9 mouse cellular contexts compared by ENCODE assay signal in the genomic region with DNA sequence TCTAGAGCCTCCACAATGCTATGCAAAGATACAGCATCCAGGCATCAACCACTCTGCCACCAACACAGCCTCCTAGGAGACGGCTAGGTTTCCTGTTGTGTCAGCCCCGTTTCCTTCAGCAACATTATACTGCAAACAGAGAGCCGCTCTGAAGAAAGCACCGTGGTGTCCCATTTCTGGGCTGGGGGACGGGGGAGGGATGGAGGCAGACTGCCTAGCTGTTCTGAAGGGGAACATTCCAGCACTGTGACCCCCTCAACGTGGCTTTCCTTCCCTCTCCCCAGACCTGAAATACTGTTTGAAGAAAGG.
DNase-seq lines count a peak whose midpoint lies in the region; ATAC-seq and TF ChIP-seq lines count a peak whose summit lies in the region.
"Had no signal": no experiment of that assay in that cellular context is flagged by ENCODE, and none has a peak within 500 bp of the region (broad histone marks: within the 10 kb centered on the region; RNA-seq: fewer than 3 reads in every experiment).

No protein-coding gene starts in this region.

- H3K4me2 ChIP-seq in heart, embryonic 16.5 days (ENCODE audit: low read depth, low read length), result peak overlapping the region; percentile 30; the same call in 1 of the 2 replicates
- H3K4me2 ChIP-seq in kidney, embryonic 15.5 days, result peak overlapping the region; percentile 6; the same call in 1 of the 2 replicates
- H3K4me2 ChIP-seq in neural tube, embryonic 12.5 days (replicated peaks), result peak overlapping the region; percentile 26

- no peak for TF ChIP-seq POLR2A in embryonic fibroblast, embryonic 13.5 days (IDR thresholded peaks at IDR 0.05; ENCODE audit: low read depth, low read length)

- DNase-seq in heart, adult 9 months (ENCODE audit: low spot score in 2 of 2), result no peak
- no peak for DNase-seq in cerebellum, postnatal 36 days
- no peak for DNase-seq in B cell, adult 2 months
- no peak for DNase-seq in gastrocnemius, adult 18-20 months (ENCODE audit: low spot score)

- H3K4me3 ChIP-seq in heart, embryonic 16.5 days (ENCODE audit: low read length), result no peak overlapping the region
- no peak overlapping the region for H3K4me3 ChIP-seq in embryonic fibroblast, embryonic 13.5 days (ENCODE audit: insufficient read depth, low read length)
- H3K4me3 ChIP-seq in kidney, embryonic 15.5 days (replicated peaks), result no peak overlapping the region
- no peak overlapping the region for H3K4me3 ChIP-seq in neural tube, embryonic 12.5 days

- 30% methylated on average over 6 of the region's 6 CpGs for WGBS in heart, embryonic 16.5 days
- 7% methylated on average over 6 of the region's 6 CpGs for WGBS in kidney, embryonic 15.5 days
- 17% methylated on average over 6 of the region's 6 CpGs for WGBS in neural tube, embryonic 12.5 days

- H3K36me3 ChIP-seq in heart, embryonic 16.5 days (ENCODE audit: control insufficient read depth, insufficient read depth), result peaks cover 6% of the 10 kb centered on the region; the same call in 1 of the 2 replicates
- H3K36me3 ChIP-seq in kidney, embryonic 15.5 days, result no peaks in the 10 kb centered on the region
- H3K36me3 ChIP-seq in neural tube, embryonic 12.5 days, result no peaks in the 10 kb centered on the region

- H3K27me3 ChIP-seq in heart, embryonic 16.5 days (ENCODE audit: control insufficient read depth, insufficient read depth, low read length), result no peaks in the 10 kb centered on the region
- no peaks in the 10 kb centered on the region for H3K27me3 ChIP-seq in kidney, embryonic 15.5 days
- H3K27me3 ChIP-seq in neural tube, embryonic 12.5 days (replicated peaks), result no peaks in the 10 kb centered on the region
- H3K27me3 ChIP-seq: Patski had no signal

- peak; percentile 29; the same call in 1 of the 2 replicates for ATAC-seq in heart, embryonic 16.5 days (replicated peaks; ENCODE audit: extremely low read depth, insufficient read depth, low FRiP score)
- no peak; the same call in 1 of the 2 replicates for ATAC-seq in kidney, embryonic 15.5 days (replicated peaks; ENCODE audit: low FRiP score)
- ATAC-seq in neural tube, embryonic 12.5 days (ENCODE audit: low FRiP score, low read depth), result peak; percentile 61

- no peaks in the 10 kb centered on the region for H3K9me3 ChIP-seq in heart, embryonic 16.5 days (replicated peaks; ENCODE audit: control insufficient read depth, low read length)
- no peaks in the 10 kb centered on the region for H3K9me3 ChIP-seq in kidney, embryonic 15.5 days (replicated peaks)
- H3K9me3 ChIP-seq in neural tube, embryonic 12.5 days, result no peaks in the 10 kb centered on the region

- H3K27ac ChIP-seq in heart, embryonic 16.5 days (ENCODE audit: low read length), result peak overlapping the region; percentile 73
- peak overlapping the region; percentile 54 for H3K27ac ChIP-seq in embryonic fibroblast, embryonic 13.5 days (ENCODE audit: insufficient read depth, low read length)
- H3K27ac ChIP-seq in kidney, embryonic 15.5 days, result peak overlapping the region; percentile 98
- peak overlapping the region; percentile 88 for H3K27ac ChIP-seq in neural tube, embryonic 12.5 days

- no peak for TF ChIP-seq CTCF in embryonic fibroblast, embryonic 13.5 days (IDR thresholded peaks at IDR 0.05; ENCODE audit: borderline replicate concordance, insufficient read depth, low read length)

- peak overlapping the region; percentile 37 for H3K9ac ChIP-seq in heart, embryonic 16.5 days (ENCODE audit: low read length)
- H3K9ac ChIP-seq in kidney, embryonic 15.5 days, result no peak overlapping the region
- no peak overlapping the region for H3K9ac ChIP-seq in neural tube, embryonic 12.5 days

- H3K4me1 ChIP-seq in heart, embryonic 16.5 days (ENCODE audit: control insufficient read depth, insufficient read depth, low read length), result peaks cover 30% of the 10 kb centered on the region
- H3K4me1 ChIP-seq in embryonic fibroblast, embryonic 13.5 days (ENCODE audit: control insufficient read depth, insufficient read depth, low read length), result peaks cover 27% of the 10 kb centered on the region
- peaks cover 63% of the 10 kb centered on the region for H3K4me1 ChIP-seq in kidney, embryonic 15.5 days
- peaks cover 42% of the 10 kb centered on the region for H3K4me1 ChIP-seq in neural tube, embryonic 12.5 days
